Mouse (Mus musculus) testis, postnatal 14 days (tissue): Measurements from ENCODE around the gene Stambpl1.

Experiments
- DNase-seq: peaks from one replicate; pipeline ENCODE4 v3.0.0; 2021; ENCODE audit warnings: low spot score

Gene Stambpl1

DNA sequence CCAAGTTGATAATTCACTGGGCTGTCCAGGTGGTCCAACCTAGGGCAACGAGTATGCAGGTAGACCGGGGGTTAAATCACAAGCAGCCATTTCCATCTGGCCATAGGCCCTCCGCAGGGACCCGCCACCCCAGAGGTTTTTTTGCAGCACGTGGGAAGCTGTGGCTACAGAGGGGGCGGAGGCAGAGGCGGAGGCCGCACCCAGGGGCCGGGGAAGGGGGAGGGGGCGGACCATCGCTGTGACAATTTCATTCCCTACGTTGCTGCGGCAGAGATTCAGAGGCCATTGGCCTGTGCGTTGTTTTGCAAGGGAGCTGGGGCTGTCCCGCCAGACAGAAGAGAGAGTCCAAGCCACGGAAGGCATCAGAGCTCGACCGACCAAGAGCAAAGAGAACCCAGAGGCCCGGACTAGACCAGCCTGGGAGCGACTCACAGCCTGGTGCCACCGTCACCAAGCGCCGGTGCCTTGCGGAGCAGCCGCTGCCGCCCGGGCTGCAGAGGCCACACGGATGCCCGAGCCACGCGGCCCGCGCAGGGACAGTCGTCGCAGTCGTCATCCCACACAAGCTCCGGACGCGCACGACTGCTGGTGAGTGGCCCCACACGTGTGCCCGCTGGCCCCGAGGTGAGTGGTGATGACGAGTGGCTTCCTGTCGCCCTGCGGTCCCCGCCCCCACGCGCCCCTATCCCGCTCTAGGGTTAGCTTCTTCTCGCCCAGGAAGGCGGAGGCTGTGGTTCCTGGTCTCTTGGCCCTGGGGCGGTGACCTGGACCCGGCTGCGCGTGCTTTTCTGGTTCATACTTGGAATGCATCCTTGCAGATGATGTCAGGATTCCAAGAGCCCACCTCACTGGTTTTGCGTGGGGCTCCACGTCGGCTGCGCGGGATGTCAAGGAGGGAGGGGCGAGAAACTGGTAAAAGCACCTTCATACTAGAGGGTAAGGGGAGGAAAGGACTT lies at the start of gene Stambpl1:
Gene Stambpl1, plus strand, starts transcription at position 222 of the 956 bp plus-strand sequence.
- DNase-seq: peak; percentile 24

DNA sequence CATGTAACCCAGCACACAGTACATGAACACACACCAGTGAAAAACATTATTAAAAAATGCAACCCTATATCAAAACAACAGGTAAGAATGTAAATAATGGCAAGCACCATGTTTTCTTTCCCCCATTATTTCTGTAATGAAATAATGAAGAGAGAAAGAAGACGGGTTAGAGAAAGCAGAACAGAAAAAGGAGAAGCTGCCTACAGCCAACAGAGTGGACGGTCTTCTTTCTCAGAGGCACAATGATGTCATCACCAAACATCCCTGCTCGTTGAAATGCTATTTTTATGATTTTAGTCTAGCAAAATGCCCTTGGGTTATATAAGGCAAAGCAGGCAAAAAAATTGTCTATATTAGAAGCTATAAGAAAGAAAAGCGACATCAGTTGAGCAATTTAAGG lies 43.6 kb upstream of the Stambpl1 start:
- no peak for DNase-seq

DNA sequence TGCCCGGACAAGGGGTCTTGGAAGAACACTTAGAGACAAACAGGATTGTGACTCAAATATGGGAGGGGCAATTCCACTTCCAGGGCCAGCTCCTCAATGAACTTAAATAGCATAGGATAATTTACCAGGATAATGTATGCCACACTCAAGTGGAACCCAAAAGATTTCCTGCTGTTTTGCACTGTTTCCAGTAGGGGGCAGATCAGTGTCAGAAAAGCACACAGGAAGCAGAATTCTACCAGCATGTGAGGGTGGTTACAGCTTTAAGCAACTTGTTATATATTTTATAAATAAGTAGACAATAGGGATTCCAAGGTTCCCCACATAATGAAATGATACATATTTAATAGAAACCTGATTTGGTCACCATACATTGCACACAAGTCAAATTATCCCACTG lies 40.1 kb upstream of the Stambpl1 start:
- no peak for DNase-seq

DNA sequence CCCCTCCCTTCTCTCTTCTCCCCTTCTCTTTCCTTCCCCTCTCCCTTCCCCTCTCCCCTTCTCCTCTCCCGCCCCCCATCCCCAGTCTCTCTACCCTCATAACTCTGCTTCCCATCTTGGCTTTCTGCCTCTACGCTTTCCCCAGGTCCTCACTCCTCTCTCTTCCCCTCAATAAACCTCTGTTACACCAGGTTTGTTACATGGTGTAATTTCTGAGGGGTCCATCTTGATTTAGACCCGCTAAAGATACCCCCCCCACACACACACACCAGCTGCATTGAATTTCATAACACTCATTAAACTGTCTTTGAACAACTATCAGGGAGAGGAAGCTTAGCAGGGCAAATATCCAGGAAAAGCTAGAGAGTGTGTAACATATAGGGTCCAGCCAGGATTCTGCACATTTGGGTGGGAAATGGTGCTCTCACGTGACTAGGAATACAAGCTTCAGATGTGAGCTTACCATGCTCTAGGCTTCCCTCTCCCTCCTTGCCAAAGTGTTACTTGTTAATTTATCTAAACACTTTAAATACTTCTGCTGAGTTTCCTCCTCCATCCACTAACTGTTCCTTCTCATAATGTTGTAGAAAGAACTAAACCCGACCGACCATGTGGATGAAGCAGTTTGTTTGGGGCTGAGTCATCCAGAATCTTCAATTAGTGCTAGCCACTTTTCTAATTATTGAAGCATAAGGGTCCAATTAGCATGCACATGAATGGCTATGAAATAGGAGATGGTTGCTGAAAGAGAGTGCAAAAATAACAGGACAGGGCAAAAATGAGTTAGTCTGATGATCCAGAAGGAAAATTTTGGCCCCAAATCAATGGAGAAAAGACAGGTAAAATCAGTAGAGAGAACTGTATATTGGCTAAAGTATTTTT lies 38.5 kb upstream of the Stambpl1 start:
- DNase-seq: no peak

DNA sequence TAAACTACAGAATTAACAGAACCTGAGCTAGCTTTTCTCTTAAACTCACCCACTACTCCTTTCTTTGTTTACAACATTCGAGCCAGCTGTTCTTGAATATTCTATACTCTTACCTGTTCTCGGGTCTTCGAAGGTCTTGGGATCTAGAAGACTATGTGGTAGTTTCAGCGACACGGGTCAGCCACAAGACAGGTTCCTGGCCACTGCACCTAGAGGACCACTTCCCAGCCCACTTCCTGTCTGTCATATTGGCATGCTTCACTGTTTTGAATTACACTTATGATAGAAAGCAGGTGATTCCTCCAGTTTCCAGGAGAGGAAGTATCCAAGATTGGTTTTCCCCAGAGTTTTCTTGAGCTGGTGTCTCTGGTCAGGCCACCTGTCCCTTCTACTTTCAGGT lies 29.3 kb upstream of the Stambpl1 start:
- no peak for DNase-seq

DNA sequence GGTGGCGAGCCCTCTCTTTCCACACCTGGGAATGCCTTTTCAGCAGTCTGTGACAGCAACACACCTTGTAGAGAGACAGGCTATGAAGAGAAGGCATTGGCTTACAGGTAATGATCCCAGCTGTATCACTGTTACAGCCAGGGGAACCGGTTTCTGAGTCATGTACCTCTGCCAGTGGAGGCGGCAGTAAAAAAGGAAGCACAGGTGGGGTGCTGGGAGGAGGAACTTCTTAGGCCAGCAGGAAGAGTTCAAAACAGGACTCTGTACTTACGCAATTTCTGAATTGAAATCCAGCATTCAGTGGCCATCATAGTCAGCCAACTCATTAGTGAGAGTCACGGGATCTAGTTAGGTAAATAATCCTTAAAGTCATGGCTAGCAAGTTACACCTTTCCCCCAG lies 26.1 kb upstream of the Stambpl1 start, which contains the start of gene Ankrd22:
Gene Ankrd22, minus strand, starts transcription at position 163 of the 400 bp plus-strand sequence.
- DNase-seq: no peak

DNA sequence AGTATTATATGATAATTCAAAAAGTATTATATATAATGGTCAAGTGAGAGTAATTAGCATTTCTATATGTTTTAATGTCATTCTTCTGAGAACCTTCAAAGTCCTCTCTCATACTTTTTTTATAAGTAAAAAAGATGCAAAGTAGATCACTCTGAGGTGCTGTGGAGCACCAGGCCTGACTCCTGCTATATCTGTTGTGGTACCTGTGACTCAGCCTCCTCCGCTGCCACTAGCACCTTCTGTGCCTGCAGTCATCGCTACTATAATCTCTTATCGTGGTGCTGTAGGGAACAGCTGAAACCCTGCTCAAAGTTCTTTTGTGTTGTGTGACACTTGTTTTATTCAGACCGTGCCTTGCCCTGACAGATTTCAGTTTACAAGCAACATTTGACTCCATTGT lies 25.6 kb upstream of the Stambpl1 start:
- DNase-seq: no peak

DNA sequence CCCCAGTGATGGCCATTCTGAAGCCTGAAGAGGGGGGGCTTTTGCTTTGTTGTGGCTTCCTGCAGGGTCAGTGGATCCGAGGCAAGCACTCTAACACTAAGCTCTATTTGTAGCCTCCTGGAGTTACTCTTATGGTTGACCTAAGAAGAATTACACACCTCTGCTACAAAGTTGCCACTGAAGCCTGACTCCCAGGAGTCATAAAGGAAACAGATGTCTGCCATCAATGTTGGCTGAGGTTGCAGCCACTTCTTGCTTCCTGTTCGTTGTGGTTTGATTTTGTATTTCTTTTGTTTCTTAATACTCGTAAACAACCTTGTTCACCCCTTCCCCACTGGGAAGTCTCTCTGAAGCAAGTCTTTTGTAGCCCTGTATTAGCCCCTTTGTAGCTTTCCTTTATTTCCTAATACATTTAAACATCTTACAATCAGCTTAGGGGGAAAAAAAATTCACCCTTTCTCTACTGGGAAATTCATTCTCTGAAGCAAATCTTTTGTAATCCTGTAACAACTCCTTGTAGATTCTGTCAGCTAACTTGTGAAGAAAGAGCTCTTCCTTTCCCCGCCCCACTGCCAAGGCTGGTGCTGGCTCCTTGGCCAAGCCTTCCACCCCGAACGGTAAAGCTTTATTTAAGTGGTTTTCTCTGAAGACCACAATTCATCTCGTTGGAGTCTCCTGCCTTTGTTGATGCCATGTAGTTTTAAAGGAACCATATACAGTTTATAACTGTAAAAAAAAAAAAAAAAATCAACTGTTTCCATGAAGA lies 23.9 kb upstream of the Stambpl1 start:
- peak; percentile 71 for DNase-seq

DNA sequence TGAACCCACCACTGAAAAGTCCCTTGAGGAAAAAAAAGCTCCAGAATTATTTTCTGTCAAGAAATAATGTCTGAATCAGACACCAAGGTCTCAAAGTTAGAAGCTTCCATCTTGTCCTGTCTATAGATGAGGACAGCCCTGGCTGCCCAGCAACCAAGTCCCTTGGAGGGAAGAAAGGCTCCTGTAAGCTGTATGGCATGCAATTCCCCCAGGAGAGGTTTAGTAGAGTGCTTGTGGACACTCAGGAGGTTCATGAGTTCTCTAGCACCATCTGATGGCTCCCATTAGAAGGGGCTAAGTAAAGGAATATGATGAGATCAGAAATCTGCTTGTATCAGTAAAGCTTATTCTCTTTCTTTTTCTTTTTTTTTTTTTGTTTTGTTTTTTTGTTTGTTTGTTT lies 22.9 kb upstream of the Stambpl1 start:
- DNase-seq: no peak

DNA sequence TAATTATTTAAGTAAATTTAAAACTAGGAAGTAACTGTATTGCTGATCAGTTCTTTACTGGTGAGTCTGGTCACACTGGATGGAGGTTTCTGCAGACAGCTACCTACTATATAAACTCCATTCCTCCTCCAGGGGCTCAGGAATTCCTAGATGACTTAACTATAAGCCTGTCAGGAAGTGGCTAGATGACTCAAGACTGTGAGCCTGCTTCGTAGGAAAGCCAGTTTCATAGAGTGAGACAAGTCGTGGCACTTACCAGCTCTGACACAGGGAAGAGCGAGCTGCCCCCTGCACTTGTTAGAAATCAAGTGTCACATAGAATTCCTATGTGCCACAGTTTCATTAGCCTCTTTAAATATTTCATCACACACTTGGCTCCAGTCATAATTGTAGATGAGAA lies 20.9 kb upstream of the Stambpl1 start:
- DNase-seq: no peak

DNA sequence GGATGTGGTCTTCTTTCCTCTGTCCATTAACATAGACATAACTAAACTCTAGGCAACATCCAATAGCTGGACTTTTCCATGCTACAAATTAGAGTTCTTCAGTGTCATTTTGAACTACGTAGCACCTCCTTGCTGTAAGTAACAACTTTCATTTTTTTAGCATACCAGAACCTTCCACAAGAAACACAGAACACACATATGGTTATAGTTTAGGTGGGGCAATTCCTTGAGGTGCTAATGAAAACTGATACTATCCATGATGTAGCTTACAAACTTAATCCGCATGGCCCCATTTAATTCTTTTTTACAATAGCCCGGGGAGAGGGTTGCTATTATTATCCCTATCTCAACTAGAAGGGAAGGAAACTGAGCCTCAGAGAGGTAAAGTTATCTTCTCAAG lies 18.0 kb upstream of the Stambpl1 start:
- DNase-seq: no peak

DNA sequence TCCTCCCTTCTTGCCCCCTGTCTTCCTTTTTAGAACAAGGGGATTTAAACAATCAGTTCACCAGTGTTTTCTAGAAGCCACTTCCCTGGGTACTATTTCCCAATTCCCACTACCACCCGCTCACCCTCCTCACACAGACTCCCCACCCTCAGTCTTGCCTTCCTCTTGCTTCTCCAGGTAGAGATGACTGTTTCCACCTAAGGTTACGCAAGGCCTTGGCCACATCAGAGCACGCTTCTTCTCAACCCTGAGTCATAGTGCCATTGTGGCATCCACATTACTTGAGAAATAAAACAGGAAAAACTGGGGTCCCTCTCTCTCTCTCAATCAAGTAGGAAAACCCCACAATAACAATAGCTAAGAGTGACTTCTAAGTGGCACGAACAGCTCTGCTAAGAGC lies 12.9 kb upstream of the Stambpl1 start:
- DNase-seq: no peak

DNA sequence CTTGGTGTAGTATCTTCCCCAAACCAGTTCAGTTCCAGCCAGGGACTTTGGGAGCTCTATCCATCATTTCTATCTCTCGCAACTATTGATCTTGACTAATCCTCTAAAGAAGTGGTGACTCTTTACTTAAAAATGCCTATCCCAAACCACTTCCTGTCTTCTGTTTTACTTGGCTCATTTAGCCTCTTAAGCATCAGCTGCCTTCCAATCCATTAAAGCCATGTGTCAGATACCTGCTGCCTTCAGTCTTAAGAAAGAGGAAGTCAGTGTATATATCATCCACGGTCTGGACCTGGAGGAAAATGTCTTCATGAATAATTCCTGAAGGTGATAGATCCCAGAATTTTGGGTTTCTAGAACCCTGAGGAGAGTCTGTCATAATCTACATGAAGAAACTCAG lies 11.7 kb upstream of the Stambpl1 start:
- DNase-seq: no peak

DNA sequence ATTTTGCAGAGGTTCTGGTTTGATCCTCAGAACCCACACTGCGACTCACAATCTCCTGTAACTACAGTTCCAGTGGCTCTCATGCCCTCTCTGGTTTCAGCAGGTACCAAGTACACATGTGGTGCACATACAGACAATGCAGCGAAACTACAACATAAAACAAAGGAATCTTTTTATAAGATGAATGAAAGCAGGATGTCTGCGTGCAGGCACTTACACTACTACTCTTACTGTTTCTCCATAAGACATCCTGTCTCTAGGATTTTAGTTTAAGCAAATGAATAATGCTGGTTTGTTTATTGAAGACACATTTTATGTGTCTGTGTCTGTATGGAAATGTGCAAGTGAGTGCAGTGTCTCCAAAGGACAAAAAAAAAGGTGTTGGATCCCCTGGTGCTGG lies 10.8 kb upstream of the Stambpl1 start:
- DNase-seq: no peak

DNA sequence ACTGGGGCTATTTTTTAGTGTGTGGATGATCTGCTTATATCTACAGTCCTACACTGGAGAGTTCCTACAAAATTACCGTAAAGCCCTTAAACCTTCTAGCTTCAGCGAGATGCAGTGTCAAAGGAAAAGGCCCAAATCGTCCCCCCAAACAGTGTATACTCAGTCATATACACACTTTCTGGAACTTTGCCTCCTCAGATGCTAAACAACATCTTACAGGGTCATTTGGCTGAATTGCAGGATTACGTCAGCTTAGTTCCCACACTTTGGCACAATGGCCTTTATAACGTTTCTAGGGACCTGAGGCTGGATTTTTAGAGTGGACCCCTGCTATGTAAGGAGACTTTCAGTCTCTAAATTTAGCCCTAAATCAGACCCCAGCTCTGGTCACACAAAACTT lies 9.5 kb upstream of the Stambpl1 start:
- no peak for DNase-seq

DNA sequence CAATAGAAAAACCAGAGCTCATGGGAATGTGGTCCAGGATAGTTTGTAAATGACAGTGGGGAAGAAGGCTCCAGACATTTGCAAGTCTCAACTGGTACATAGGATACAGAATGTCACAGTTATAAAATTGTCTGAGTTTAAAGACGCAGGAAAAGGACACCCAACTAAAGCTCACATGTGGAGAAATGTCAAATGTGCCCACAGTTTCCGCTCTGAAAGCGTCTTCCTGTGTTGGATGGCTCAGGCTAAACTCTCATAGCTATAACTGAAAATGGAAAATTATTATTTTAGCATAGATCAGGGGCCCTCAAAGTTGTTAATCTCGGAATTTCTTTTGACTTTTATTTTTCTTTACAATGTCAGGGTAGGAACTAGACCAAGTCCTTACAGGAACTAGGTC lies 5.2 kb upstream of the Stambpl1 start:
- DNase-seq: no peak

DNA sequence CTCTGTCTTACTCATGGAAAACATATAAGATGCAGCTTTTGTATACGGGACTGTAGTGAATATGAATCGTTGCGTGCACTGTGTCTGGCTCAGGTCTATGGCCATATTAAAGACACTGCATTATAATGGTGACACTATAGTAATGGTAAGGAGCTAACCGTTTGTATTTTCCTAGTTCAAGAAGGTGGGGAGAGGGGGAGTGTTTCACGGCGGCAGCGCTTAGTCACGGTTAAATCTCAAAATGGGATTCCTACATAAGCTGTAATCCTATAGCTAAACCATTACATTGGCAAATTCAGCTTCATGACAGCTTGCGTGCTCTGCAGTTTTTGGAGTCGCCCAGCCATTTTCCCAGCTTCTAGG lies 403 bp upstream of the Stambpl1 start:
- no peak for DNase-seq

DNA sequence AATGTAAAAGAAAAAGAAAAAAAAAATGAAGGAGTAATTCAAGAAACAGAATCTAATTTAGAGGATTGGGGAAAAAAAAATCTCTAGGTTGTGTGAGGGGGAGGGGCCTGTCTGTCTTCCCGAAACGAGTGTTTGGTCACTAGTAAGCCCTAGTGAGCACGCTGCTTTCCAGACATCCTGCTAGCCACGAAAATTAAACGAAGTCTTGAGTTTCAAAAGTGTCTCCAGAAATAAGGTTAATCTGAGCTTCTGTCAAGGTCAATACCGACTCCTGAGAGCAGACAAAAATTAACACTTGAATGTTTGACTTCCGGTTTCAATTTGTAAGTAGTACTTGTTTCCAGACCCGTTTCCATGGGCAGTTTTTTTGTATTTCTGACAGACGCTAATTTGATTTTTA lies 1.1 kb downstream of the Stambpl1 start:
- DNase-seq: no peak

DNA sequence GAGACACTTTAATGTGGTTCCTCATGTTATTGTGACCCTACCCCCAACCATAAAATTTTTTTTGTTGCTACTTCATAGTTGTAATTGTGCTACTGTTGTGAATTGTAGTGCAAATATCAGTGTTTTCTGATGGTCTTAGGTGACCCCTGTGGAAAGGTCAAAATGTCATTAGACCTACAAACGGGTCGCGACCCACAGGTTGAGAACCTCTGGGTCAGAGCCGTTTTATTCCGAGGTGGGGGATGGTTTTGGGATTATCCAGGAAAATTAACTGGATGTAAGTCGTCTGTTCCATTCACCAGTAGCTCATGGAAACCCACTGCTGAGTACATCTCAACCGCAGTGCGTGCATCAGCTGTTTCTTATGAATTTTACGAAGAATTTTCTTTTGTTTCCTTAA lies 1.7 kb downstream of the Stambpl1 start:
- DNase-seq: no peak

DNA sequence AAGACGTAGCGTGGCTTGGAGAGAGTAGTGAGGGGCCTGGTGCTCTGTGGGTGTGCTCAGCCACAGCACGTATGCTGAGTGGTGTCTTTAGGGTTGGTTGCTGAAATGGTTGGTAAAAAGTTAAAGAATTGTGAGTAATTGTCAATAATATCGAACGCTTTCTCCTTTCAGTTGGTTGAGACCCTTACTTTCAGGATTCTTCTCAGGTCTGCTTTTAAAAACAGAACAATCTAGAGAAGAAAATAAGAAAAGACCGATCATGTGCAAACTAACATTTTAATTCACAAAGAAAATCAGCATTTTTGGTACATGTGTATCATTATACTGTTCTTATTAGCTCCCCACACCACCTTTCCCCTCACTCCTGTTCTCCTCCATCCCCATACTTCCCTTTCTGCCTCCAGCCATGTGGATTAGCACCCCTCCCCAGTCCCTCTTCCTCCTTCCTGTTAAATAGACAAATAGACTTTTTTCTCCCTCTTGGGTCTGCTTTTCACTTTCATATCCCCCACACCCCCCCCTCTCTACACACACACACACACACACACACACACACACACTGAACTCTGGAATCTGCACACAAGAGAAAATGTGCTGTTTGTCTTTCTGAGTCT lies 2.2 kb downstream of the Stambpl1 start:
- no peak for DNase-seq

DNA sequence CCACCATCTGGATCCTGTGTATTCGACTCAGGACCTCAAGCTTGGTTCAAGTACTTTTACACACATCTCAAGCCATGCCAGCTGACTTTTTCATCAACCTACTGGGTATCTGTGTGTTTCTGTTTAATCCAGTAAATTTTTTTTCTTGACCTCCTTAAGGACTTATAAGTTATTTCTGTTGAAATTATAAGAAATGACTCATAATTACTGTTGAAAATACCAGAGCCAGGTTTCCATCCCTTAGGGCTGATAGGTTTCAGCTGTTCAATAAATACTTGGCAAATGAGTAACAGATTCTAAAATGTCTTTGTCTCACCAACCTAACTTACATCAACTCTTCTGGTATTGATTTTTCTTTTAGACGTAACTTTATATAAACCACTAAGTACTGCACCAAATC lies 3.0 kb downstream of the Stambpl1 start:
- no peak for DNase-seq

DNA sequence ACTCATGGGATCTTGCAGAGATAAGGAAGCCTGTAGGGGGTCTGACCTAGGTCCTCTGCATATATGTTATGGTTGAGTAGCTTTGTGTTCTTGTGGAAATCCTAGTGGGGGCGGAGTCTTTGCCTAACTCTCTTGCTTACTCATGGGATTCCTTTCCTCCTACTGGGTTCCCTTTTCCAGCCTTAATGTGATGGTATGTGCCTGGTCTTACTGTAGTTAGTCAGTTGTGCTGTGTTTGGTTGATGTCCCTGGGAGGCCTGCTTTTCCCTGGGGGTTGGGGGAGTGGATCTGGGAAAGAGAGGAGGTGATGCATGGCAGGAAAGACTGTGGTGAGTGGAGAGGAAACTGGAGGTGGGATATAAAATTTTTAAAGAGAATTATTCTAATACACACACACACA lies 6.0 kb downstream of the Stambpl1 start:
- DNase-seq: no peak
